Mouse (Mus musculus) midbrain, embryonic 14.5 days (tissue): ENCODE measurements at regions not wholly inside any gene's neighbourhood (a gene's known extent, or its start where the extent isn't known, plus 50 kb on each side); places are given as distances from the start of the nearest gene placed in this dataset.

Source experiments
- ATAC-seq: fragments of 200-750 bp; cut with Nextera tagmentation; 2 replicates; pipeline ENCODE4 v1.8.0; 2017; ENCODE audit warnings: moderate number of reproducible peaks, moderate library complexity; ENCODE audit not compliant: low FRiP score, low TSS enrichment
- DNase-seq: peaks from one replicate; pipeline ENCODE4 v3.0.0-alpha.2; 2015
- H3K27ac ChIP-seq: fragments of 300-500 bp; sonication (generic); replicated peaks from 2 replicates; pipeline ENCODE4 v1.5.1; 2014; ENCODE audit warnings: mild to moderate bottlenecking, low read depth, low read length, moderate library complexity
- H3K27me3 ChIP-seq: fragments of 300-500 bp; sonication (generic); 2 replicates; pipeline ENCODE4 v1.6.1; 2014; ENCODE audit warnings: low read length, control low read depth, mixed read lengths; ENCODE audit not compliant: control insufficient read depth, insufficient read depth
- H3K36me3 ChIP-seq: fragments of 300-500 bp; sonication (generic); 2 replicates; pipeline ENCODE4 v1.6.1; 2014; ENCODE audit warnings: low read length, control low read depth; ENCODE audit not compliant: control insufficient read depth, insufficient read depth
- H3K4me1 ChIP-seq: fragments of 300-500 bp; sonication (generic); 2 replicates; pipeline ENCODE4 v1.6.1; 2014; ENCODE audit warnings: mild to moderate bottlenecking, antibody characterized with exemption, low read length, control low read depth; ENCODE audit not compliant: control insufficient read depth, insufficient read depth
- H3K4me2 ChIP-seq: fragments of 300-500 bp; sonication (generic); 2 replicates; pipeline ENCODE4 v1.6.1; 2014; ENCODE audit warnings: mild to moderate bottlenecking, low read length, moderate library complexity
- H3K4me3 ChIP-seq: fragments of 300-500 bp; sonication (generic); replicated peaks from 2 replicates; pipeline ENCODE4 v1.5.1; 2014; ENCODE audit warnings: low read depth, low read length
- H3K9ac ChIP-seq: fragments of 300-500 bp; sonication (generic); replicated peaks from 2 replicates; pipeline ENCODE4 v1.6.1; 2014; ENCODE audit warnings: mild to moderate bottlenecking, low read length, moderate library complexity
- H3K9me3 ChIP-seq: fragments of 300-500 bp; sonication (generic); 2 replicates; pipeline ENCODE4 v1.6.1; 2016; ENCODE audit warnings: low read length, control low read depth, mixed read lengths; ENCODE audit not compliant: control insufficient read depth
- WGBS: fragments of 180-500 bp; shearing (Covaris S2); extraction: QIAGEN DNeasy Blood & Tissue Kit; methylation state at CpG from one replicate; pipeline ENCODE4 v1.1.7; 2014; 5-methylcytosine and 5-hydroxymethylcytosine counted together

DNA sequence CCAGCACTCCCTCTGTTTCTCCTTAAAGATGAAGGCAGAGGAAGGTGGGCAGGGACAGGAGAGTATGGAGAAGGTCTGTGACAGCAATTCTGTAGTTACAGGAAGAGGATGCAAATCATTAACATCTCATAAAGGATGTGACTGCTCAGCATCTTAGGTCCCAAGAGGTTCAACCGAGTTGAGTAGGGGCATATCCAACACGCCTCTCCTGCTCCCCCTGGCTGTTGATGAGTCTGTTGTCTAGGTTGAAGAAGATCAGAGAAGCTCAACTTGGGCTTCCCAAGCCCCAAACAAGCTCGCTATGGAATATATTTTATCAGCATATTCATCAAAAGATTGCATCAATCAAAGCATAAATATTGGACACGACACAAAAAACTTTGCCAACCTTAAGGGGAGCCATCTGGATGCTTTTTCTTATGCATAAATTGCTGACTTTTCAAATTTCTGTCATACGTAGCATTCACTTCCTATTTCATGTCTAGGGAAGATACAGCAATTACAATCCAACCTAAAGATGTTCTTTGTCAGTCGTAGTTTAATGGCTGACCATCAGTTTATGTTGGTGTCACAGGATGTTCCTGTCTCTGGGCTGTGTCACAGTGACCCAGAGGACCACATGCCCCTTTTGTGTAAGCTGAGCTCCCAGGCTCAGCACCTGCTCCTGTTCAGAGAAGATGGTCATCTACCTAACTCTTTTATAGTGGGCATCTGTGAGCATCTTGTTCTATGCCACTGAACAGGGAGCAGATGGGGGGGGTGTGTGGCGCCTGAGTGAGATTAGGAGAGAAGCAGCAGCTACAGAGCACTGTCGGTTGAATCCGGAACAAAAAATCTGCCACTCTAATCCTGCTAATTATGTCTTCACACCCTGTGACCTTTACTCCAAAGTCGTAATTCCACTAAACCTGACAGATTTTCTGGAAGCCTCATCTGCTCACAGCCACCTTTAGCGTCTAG lies 72.1 kb upstream of the Kctd3 start:
- Histone ChIP-seq H3K4me2 (no peak overlapping the region), H3K27ac (no peak overlapping the region), H3K9ac (no peak overlapping the region), H3K4me3 (no peak overlapping the region), H3K4me1 (no peaks in the 10 kb centered on the region), H3K36me3 (no peaks in the 10 kb centered on the region), H3K27me3 (no peaks in the 10 kb centered on the region), H3K9me3 (peaks cover 7% of the 10 kb centered on the region)
- ATAC-seq (no peak), DNase-seq (no peak)
- WGBS = 54% methylated on average over 11 of the region's 11 CpGs

DNA sequence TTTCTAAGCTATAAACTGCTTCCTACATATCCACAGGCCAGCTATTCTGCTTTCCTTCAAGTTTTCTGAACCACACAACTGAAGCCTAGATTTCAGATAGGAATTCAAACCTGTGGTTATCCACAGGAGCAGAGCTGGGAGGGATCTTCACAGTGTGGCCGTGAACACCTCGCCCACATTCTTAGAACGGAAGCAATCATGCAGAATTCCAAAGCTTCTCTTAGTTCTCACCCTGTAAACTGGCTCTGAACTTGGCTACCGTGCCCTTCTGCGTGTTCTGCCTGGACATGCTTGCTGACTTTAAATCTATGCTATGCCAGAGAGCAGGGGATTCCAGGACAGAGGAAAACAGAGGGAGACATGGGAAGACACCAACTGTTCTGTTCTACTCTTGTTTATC lies 70.2 kb upstream of the Kctd3 start:
- Histone ChIP-seq H3K27me3 (no peaks in the 10 kb centered on the region), H3K9me3 (no peaks in the 10 kb centered on the region), H3K36me3 (no peaks in the 10 kb centered on the region), H3K4me2 (no peak overlapping the region), H3K4me1 (no peaks in the 10 kb centered on the region), H3K4me3 (no peak overlapping the region), H3K9ac (no peak overlapping the region), H3K27ac (no peak overlapping the region)
- WGBS = 85% methylated on average over 5 of the region's 5 CpGs
- ATAC-seq (no peak), DNase-seq (no peak)

- H3K4me2 ChIP-seq = no peak overlapping the region
- no peaks in the 10 kb centered on the region for H3K4me1 ChIP-seq
- no peak overlapping the region for H3K4me3 ChIP-seq
Observed at GRCm38 (mm10) chr1:189076276-189076675, 68.6 kb upstream of the Kctd3 start.

GRCm38 (mm10) chr1:189075671-189076070 lies 68.0 kb upstream of the Kctd3 start:
- Histone ChIP-seq H3K4me2 (no peak overlapping the region), H3K9me3 (no peaks in the 10 kb centered on the region), H3K36me3 (no peaks in the 10 kb centered on the region), H3K4me3 (no peak overlapping the region), H3K9ac (no peak overlapping the region), H3K27me3 (no peaks in the 10 kb centered on the region), H3K27ac (no peak overlapping the region), H3K4me1 (no peaks in the 10 kb centered on the region)
- no peak for ATAC-seq
- DNase-seq = no peak
- WGBS = 82% methylated on average over 13 of the region's 13 CpGs

More at GRCm38 (mm10) chr1:189076276-189076675, 68.6 kb upstream of the Kctd3 start:
- Histone ChIP-seq H3K9ac (no peak overlapping the region), H3K27me3 (no peaks in the 10 kb centered on the region), H3K9me3 (no peaks in the 10 kb centered on the region), H3K27ac (no peak overlapping the region), H3K36me3 (no peaks in the 10 kb centered on the region)
- no peak for ATAC-seq
- 91% methylated on average over 4 of the region's 4 CpGs for whole genome bisulfite sequencing
- DNase-seq = no peak

- Histone ChIP-seq H3K9me3 (no peaks in the 10 kb centered on the region), H3K9ac (no peak overlapping the region), H3K4me1 (no peaks in the 10 kb centered on the region), H3K4me3 (no peak overlapping the region), H3K36me3 (no peaks in the 10 kb centered on the region), H3K4me2 (no peak overlapping the region), H3K27ac (no peak overlapping the region), H3K27me3 (no peaks in the 10 kb centered on the region)
- 89% methylated on average over 2 of the region's 2 CpGs for WGBS
- ATAC-seq (no peak), DNase-seq (no peak)
Observed at GRCm38 (mm10) chr1:189072516-189072915, 64.9 kb upstream of the Kctd3 start.

DNA sequence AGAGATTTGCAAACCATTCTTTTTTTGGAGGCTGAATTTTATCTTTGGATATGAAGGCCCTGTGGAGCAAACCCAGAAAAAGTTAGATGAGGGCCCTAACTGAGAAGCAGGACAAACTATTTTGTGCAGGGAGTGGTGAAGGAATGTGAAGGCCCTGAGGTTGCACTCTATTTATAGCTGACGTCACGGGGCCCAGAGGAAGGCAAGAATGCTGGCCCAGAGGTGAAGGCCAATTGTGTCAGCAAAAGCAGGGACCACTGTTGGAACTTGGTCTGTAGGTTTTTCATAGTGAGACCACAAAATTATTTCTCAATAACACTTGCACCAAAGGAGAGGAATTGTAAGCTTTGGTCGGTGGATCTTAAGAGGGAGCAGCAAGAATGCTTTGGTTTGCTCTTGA lies 60.6 kb upstream of the Kctd3 start:
- WGBS = 88% methylated on average over 3 of the region's 3 CpGs

DNA sequence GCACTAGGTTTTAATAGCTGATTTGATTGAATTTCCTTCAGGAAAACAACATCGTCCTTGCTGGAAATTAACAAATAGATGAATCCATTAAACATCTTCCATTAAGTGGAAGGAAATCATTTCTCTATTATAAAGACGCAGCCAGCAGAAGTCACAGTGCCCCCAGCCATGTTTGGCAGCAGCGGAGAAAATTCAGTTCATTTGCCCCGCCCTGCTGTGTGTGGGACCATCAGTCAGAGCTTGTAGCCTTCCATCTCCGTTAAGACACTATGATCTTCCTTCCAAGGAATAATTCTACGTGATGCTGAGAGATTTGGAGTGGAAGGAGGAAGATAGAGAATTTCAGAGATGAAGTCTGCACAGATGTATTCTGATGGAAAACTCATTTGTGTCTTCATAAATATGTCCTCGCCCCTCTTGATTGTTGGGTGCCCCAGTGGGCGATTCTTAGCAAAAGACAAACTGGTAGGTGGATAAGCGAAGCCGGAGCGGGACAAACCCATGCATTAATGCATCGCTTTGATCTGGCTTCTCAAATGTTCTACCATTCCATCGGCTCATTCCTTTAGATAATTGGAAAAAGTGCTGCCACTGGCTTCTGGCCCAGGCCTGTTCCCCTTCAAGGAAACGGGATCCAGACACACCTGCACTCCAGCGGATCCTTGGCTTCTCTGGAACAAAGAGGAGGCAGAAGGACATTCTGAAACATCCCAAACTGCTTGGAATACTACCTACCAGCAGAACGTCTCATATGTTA lies 59.7 kb upstream of the Kctd3 start:
- Histone ChIP-seq H3K4me1 (no peaks in the 10 kb centered on the region), H3K9me3 (no peaks in the 10 kb centered on the region), H3K9ac (no peak overlapping the region), H3K27ac (peak overlapping the region; percentile 43), H3K4me2 (peak overlapping the region; percentile 0; the same call in 1 of the 2 replicates), H3K36me3 (no peaks in the 10 kb centered on the region), H3K27me3 (no peaks in the 10 kb centered on the region), H3K4me3 (no peak overlapping the region)
- WGBS = 62% methylated on average over 16 of the region's 16 CpGs
- peak; percentile 53 for DNase-seq
- ATAC-seq = no peak

More for the DNA sequence above, 60.6 kb upstream of the Kctd3 start:
- Histone ChIP-seq H3K4me1 (no peaks in the 10 kb centered on the region), H3K27me3 (no peaks in the 10 kb centered on the region), H3K27ac (no peak overlapping the region), H3K4me3 (no peak overlapping the region), H3K36me3 (no peaks in the 10 kb centered on the region), H3K9me3 (no peaks in the 10 kb centered on the region), H3K9ac (no peak overlapping the region), H3K4me2 (no peak overlapping the region)
- DNase-seq = no peak
- ATAC-seq = no peak

DNA sequence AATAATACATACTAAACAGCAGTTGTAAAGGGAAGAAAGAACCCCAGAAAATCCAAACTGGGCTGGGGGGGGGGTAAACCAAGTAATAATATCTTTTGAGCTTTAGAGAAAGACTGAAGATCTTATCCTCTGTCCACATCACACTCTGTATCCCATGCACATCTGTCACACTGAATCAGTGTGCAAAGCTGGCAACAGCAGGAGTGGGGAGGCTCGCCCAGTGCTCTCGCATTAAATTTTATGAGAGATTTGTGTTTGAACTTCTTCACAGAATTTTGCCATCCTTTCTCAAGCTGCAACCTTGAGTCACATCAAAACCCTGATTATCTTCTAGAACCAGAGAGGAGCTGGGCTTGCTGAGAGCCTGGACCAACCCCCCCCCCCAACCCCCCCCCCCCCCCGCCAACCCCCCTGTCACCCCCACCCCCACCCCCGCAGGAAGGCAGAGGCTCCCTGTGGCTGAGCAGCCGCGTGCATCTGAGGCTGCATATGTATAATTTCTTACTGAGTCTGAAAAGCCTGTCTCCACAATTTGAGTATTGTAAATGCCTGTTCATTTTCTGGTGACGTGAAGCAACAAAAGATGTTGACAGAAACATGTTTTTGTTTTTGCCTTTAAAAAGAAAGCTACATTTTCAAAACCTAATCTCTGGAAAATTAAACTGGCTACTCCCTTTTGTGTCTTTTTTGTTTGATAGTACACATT lies 59.0 kb upstream of the Kctd3 start:
- no peak for ATAC-seq
- H3K27ac ChIP-seq = peak overlapping the region; percentile 43; the same call in 1 of the 2 replicates
- DNase-seq = peak; percentile 64

More for the DNA sequence above, 59.0 kb upstream of the Kctd3 start:
- Histone ChIP-seq H3K9ac (no peak overlapping the region), H3K4me1 (no peaks in the 10 kb centered on the region), H3K27me3 (no peaks in the 10 kb centered on the region), H3K4me3 (no peak overlapping the region), H3K9me3 (no peaks in the 10 kb centered on the region), H3K4me2 (peak overlapping the region; percentile 0; the same call in 1 of the 2 replicates), H3K36me3 (no peaks in the 10 kb centered on the region)
- 18% methylated on average over 6 of the region's 7 CpGs for WGBS
